Mouse (Mus musculus): ENCODE data around the gene Fcrl5. TPM values are rescaled to one million over a fixed set of nuclear protein-coding genes. Genes with fewer than 3 reads are reported as not detected.
A peak's percentile ranks its signal among the peaks of the same experiment; 100 is the strongest.

The Fcrl5 gene
- polyA plus RNA-seq, 1 experiment from 2014 or later = not detected

DNA sequence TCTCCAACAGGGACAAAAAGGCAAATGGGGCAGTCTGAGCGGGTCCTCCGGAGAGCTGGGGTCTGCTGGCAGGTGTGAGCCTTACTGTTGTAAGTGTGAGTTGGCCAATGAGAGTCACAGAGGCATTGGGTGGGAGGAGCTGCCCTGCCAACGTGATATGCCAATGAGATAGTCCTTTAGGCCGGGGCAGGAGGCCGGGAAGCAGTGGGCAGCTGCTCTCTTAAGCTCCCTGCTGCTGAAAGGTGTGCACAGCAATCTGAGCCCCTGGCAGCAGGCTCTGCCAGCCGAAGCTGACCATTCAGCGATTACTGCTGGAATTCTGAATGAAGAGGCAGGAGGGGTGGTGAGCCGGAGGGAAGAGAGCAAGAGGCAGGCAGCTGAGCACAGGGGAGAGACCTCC is 105.1 kb downstream of the Fcrl5 start:
- peaks cover 38% of the 10 kb centered on the region for H3K36me3 ChIP-seq
- WGBS = 29% methylated on average over 8 of the region's 8 CpGs
- peak overlapping the region; percentile 48 for H3K27ac ChIP-seq
- H3K27me3 ChIP-seq = 0 out of 2 replicates have a peak, but pooled peaks cover 3% of the 10 kb centered on the region
- H3K9me3 ChIP-seq (replicated peaks) = no peaks in the 10 kb centered on the region
- ATAC-seq (ENCODE audit: low FRiP score) = 0 out of 2 replicates have a peak, but pooled peaks have one; percentile 33
- H3K4me2 ChIP-seq (replicated peaks) = no peak overlapping the region
- 0 out of 2 replicates have a peak overlapping the region, but pooled peaks have one; percentile 8 for H3K9ac ChIP-seq
- peaks cover 23% of the 10 kb centered on the region for H3K4me1 ChIP-seq
- H3K4me3 ChIP-seq = no peak overlapping the region

DNA sequence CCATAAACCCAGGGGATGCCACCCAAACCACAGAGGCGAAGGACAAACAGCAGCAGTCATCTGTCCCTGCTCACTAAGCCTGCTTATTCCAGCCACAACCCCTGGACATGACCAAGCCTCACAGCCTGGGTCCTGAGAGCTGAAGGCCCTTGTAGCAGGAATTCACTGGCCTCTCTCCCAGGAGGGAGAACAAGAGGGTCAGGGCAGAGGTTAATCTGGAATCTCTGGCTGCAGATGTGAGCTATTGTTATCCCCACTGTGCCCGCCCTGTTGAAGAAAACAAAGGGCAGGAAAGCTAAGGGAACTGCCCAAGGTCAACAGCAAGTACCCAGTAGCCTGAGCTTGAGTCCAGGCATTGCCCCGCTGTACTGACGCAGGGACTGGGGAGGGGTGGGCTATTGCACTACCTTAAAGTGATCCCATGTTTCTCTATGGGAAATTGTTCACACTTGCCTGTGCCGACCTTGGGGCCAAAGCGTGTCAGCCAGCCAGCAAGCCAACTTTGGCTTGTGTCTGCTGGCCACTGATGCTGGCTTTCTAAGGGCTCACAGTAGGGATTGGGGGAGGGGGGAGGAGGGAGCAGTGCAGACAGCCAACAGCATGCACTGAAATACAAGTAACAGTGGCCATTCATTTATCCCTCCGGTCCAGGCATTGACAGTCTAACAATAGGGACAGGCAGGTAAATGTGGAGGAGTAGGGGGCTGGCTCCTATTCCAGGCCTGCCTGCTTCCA is 107.1 kb downstream of the Fcrl5 start:
- H3K27ac ChIP-seq = no peak overlapping the region
- 27% methylated on average over 7 of the region's 7 CpGs for WGBS
- peaks cover 19% of the 10 kb centered on the region for H3K36me3 ChIP-seq

GRCm38 (mm10) chr3:87545554-87545953 is 110.0 kb downstream of the Fcrl5 start:
- peaks cover 9% of the 10 kb centered on the region for H3K27me3 ChIP-seq
- H3K27ac ChIP-seq = peak overlapping the region; percentile 44; the same call in 1 of the 2 replicates
- no peak for ATAC-seq (ENCODE audit: low FRiP score)
- H3K9me3 ChIP-seq (replicated peaks) = no peaks in the 10 kb centered on the region
- H3K4me3 ChIP-seq = no peak overlapping the region
- no peak overlapping the region for H3K4me2 ChIP-seq (replicated peaks)
- H3K4me1 ChIP-seq = peaks cover 32% of the 10 kb centered on the region
- H3K36me3 ChIP-seq = peaks cover 3% of the 10 kb centered on the region
- H3K9ac ChIP-seq = no peak overlapping the region
- 71% methylated on average over 3 of the region's 3 CpGs for WGBS

More for the DNA sequence above, 107.1 kb downstream of the Fcrl5 start:
- Histone ChIP-seq H3K9ac (no peak overlapping the region), H3K4me2 (replicated peaks) (no peak overlapping the region), H3K4me1 (peaks cover 27% of the 10 kb centered on the region), H3K27me3 (0 out of 2 replicates have a peak, but pooled peaks cover 3% of the 10 kb centered on the region), H3K4me3 (no peak overlapping the region), H3K9me3 (replicated peaks) (no peaks in the 10 kb centered on the region)
- no peak for ATAC-seq (ENCODE audit: low FRiP score)

DNA sequence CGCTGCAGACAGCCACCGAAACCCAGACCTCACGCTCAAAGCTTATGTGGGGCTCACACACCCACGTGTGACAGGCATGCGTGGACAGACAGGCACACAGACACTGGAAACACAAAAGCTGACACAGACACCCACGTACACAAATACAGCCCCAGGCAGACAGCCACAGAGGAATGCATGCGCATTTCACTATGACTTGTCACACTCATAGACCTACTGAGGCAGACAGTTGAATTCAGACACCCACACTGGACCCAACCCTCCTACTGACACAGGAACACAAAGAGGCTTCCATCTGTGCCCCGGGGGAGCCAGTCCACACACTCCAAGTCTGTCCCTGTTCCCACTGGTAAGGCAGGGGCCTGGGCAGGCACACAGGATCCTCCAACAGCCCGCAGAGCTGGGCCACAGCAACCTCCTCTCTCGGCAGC is 110.7 kb downstream of the Fcrl5 start:
- Histone ChIP-seq H3K4me1 (peaks cover 26% of the 10 kb centered on the region), H3K4me2 (replicated peaks) (no peak overlapping the region), H3K36me3 (peaks cover under 1% of the 10 kb centered on the region), H3K27ac (peak overlapping the region; percentile 44; the same call in 1 of the 2 replicates), H3K27me3 (peaks cover 17% of the 10 kb centered on the region), H3K9ac (no peak overlapping the region), H3K9me3 (replicated peaks) (no peaks in the 10 kb centered on the region), H3K4me3 (no peak overlapping the region)
- no peak for ATAC-seq (ENCODE audit: low FRiP score)
- 73% methylated on average over 10 of the region's 10 CpGs for WGBS

DNA sequence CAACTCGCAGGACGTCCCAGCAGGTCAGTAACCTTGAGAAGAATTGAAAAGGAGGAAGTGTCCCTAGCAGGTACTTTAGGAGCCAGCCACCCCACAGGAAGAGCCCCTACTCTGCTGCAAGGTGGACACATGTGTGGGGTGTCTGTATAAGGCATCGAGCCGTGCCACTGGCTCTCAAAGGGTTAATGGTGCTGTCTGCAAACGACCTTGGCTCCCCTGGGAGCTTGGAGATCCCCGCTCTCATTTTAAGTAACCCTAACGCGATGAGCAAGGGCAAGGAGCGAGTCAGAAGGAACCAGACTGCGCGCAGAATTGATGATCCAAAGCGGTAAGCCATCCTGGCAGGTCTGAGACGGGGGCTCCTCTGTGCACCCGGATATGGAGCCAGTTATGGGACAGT is 114.3 kb downstream of the Fcrl5 start:
- Histone ChIP-seq H3K27me3 (peaks cover 16% of the 10 kb centered on the region), H3K4me2 (replicated peaks) (peak overlapping the region; percentile 17; the same call in 1 of the 2 replicates), H3K4me3 (no peak overlapping the region), H3K4me1 (peaks cover 9% of the 10 kb centered on the region), H3K27ac (no peak overlapping the region; the same call in 1 of the 2 replicates), H3K9me3 (replicated peaks) (no peaks in the 10 kb centered on the region), H3K9ac (no peak overlapping the region; the same call in 1 of the 2 replicates), H3K36me3 (no peaks in the 10 kb centered on the region)
- no peak for ATAC-seq (ENCODE audit: low FRiP score)
- 27% methylated on average over 14 of the region's 14 CpGs for WGBS

Other genes with a start within 250 kb of the Fcrl5 start
- 8.1 and 10.1 TPM in 2 replicates for gene Fcrls, start 172.0 kb upstream of the Fcrl5 start, polyA plus RNA-seq (2016; fragmentation: Nextera tagmentation; extraction: Ambion mirVana)
- gene Cd5l, start 77.9 kb upstream of the Fcrl5 start, polyA plus RNA-seq (2016; fragmentation: Nextera tagmentation; extraction: Ambion mirVana) = 0.26 TPM in 1 of 2 replicates, not detected in the other
- 0.15 TPM in 1 of 2 replicates, not detected in the other for gene Fcrl1, start 59.4 kb upstream of the Fcrl5 start, polyA plus RNA-seq (2016; fragmentation: Nextera tagmentation; extraction: Ambion mirVana)
- 14.1 and 15.4 TPM in 2 replicates for gene Etv3, start 89.6 kb downstream of the Fcrl5 start, polyA plus RNA-seq (2016; fragmentation: Nextera tagmentation; extraction: Ambion mirVana)
- gene Arhgef11, start 181.8 kb downstream of the Fcrl5 start, polyA plus RNA-seq (2016; fragmentation: Nextera tagmentation; extraction: Ambion mirVana) = 28.0 and 29.2 TPM in 2 replicates